Mouse (Mus musculus): ENCODE results near the gene Asic2. TPM values are rescaled to one million over a fixed set of nuclear protein-coding genes. Genes with fewer than 3 reads are reported as not detected.
A peak's percentile ranks its signal among the peaks of the same experiment; 100 is the strongest.

Gene Asic2
- total RNA-seq, 2 experiments from 2014 or later, result 61.5 to 63.3 TPM

- no peak for DNase-seq (ENCODE audit: low spot score in 2 of 2)
Measured at GRCm38 (mm10) chr11:81223361-81223760, 744.9 kb downstream of the Asic2 start.

- no peak for DNase-seq (ENCODE audit: low spot score in 2 of 2)
Measured at GRCm38 (mm10) chr11:81220786-81221185, 747.5 kb downstream of the Asic2 start.

GRCm38 (mm10) chr11:81205471-81205870 lies 762.8 kb downstream of the Asic2 start:
- DNase-seq (ENCODE audit: low spot score in 2 of 2), result no peak

GRCm38 (mm10) chr11:81202578-81202977 lies 765.7 kb downstream of the Asic2 start:
- no peak for DNase-seq (ENCODE audit: low spot score in 2 of 2)

- no peak for DNase-seq (ENCODE audit: low spot score in 2 of 2)
Measured at GRCm38 (mm10) chr11:81193856-81194255, 774.4 kb downstream of the Asic2 start.

GRCm38 (mm10) chr11:81192155-81192554 lies 776.1 kb downstream of the Asic2 start:
- no peak for DNase-seq (ENCODE audit: low spot score in 2 of 2)

GRCm38 (mm10) chr11:81189103-81189502 lies 779.2 kb downstream of the Asic2 start:
- no peak for DNase-seq (ENCODE audit: low spot score in 2 of 2)

GRCm38 (mm10) chr11:81187851-81188250 lies 780.4 kb downstream of the Asic2 start:
- DNase-seq (ENCODE audit: low spot score in 2 of 2), result no peak

GRCm38 (mm10) chr11:81184721-81185120 lies 783.5 kb downstream of the Asic2 start:
- no peak for DNase-seq (ENCODE audit: low spot score in 2 of 2)

- DNase-seq (ENCODE audit: low spot score in 2 of 2), result no peak
Measured at GRCm38 (mm10) chr11:81164890-81165289, 803.4 kb downstream of the Asic2 start.

GRCm38 (mm10) chr11:81163056-81163455 lies 805.2 kb downstream of the Asic2 start:
- DNase-seq (ENCODE audit: low spot score in 2 of 2), result no peak

- DNase-seq (ENCODE audit: low spot score in 2 of 2), result no peak
Measured at GRCm38 (mm10) chr11:81153841-81154240, 814.4 kb downstream of the Asic2 start.

GRCm38 (mm10) chr11:81153161-81153840 lies 815.0 kb downstream of the Asic2 start:
- DNase-seq (ENCODE audit: low spot score in 2 of 2), result peak; percentile 60 to 79

GRCm38 (mm10) chr11:81152460-81153160 lies 815.6 kb downstream of the Asic2 start:
- peak; percentile 80 to 86 for DNase-seq (ENCODE audit: low spot score in 2 of 2)

- peak; percentile 67 to 81 for DNase-seq (ENCODE audit: low spot score in 2 of 2)
Measured at GRCm38 (mm10) chr11:81152021-81152385, 816.3 kb downstream of the Asic2 start.

- DNase-seq (ENCODE audit: low spot score in 2 of 2), result no peak
Measured at GRCm38 (mm10) chr11:81151286-81152020, 816.8 kb downstream of the Asic2 start.

- peak; percentile 25 to 37 for DNase-seq (ENCODE audit: low spot score in 2 of 2)
Measured at GRCm38 (mm10) chr11:81150621-81151020, 817.6 kb downstream of the Asic2 start.

GRCm38 (mm10) chr11:81148423-81148822 lies 819.8 kb downstream of the Asic2 start:
- peak; percentile 59 to 65 for DNase-seq (ENCODE audit: low spot score in 2 of 2)

- DNase-seq (ENCODE audit: low spot score in 2 of 2), result no peak
Measured at GRCm38 (mm10) chr11:81146574-81147157, 821.6 kb downstream of the Asic2 start.

GRCm38 (mm10) chr11:81135141-81135540 lies 833.1 kb downstream of the Asic2 start:
- peak; percentile 37 to 41 for DNase-seq (ENCODE audit: low spot score in 2 of 2)

GRCm38 (mm10) chr11:81133950-81134349 lies 834.3 kb downstream of the Asic2 start:
- no peak for DNase-seq (ENCODE audit: low spot score in 2 of 2)

- DNase-seq (ENCODE audit: low spot score in 2 of 2), result no peak
Measured at GRCm38 (mm10) chr11:81132669-81133068, 835.6 kb downstream of the Asic2 start.

Measured in layer of hippocampus, postnatal 10 days (tissue).